Mouse (Mus musculus) stomach, embryonic 14.5 days (tissue): ENCODE measurements around the gene Gm12253. TPM values are rescaled to one million over a fixed set of nuclear protein-coding genes. Genes with fewer than 3 reads are reported as not detected.

Experiments
- ATAC-seq: fragments of 200-750 bp; cut with Nextera tagmentation; 2 replicates; pipeline ENCODE4 v1.8.0; 2017; ENCODE audit warnings: low read depth, moderate TSS enrichment; ENCODE audit not compliant: insufficient number of reproducible peaks, insufficient read depth, low FRiP score
- H3K27ac ChIP-seq: fragments of 300-500 bp; sonication (generic); 2 replicates; pipeline ENCODE4 v1.5.1; 2014; ENCODE audit warnings: mild to moderate bottlenecking, low read length, moderate library complexity, mixed read lengths
- H3K27me3 ChIP-seq: fragments of 300-500 bp; sonication (generic); 2 replicates; pipeline ENCODE4 v1.6.1; 2014; ENCODE audit warnings: low read length, control low read depth, mixed read lengths; ENCODE audit not compliant: control insufficient read depth, insufficient read depth
- H3K36me3 ChIP-seq: fragments of 300-500 bp; sonication (generic); 2 replicates; pipeline ENCODE4 v1.6.1; 2014; ENCODE audit warnings: mild to moderate bottlenecking, control low read depth, low read length, moderate library complexity, mixed read lengths; ENCODE audit not compliant: control insufficient read depth, insufficient read depth
- H3K4me1 ChIP-seq: fragments of 300-500 bp; sonication (generic); 2 replicates; pipeline ENCODE4 v1.6.1; 2014; ENCODE audit warnings: low read length, control low read depth, mixed read lengths; ENCODE audit not compliant: control insufficient read depth, insufficient read depth
- H3K4me2 ChIP-seq: fragments of 300-500 bp; sonication (generic); replicated peaks from 2 replicates; pipeline ENCODE4 v1.6.1; 2014; ENCODE audit warnings: low read depth, low read length, control low read depth
- H3K4me3 ChIP-seq: fragments of 300-500 bp; sonication (generic); 2 replicates; pipeline ENCODE4 v1.5.1; 2014; ENCODE audit warnings: low read depth, low read length, control low read depth
- H3K9ac ChIP-seq: fragments of 300-500 bp; sonication (generic); replicated peaks from 2 replicates; pipeline ENCODE4 v1.6.1; 2014; ENCODE audit warnings: low read depth, mild to moderate bottlenecking, control low read depth, low read length, moderate library complexity, mixed read lengths
- H3K9me3 ChIP-seq: fragments of 300-500 bp; sonication (generic); 2 replicates; pipeline ENCODE4 v1.6.1; 2016; ENCODE audit warnings: low read depth, low read length, control low read depth; ENCODE audit not compliant: control insufficient read depth
- WGBS: fragments of 180-500 bp; shearing (Covaris S2); extraction: QIAGEN DNeasy Blood & Tissue Kit; methylation state at CpG from one replicate; pipeline ENCODE4 v1.1.7; 2014; 5-methylcytosine and 5-hydroxymethylcytosine counted together
- polyA plus RNA-seq: library from polyadenylated mRNA; unstranded; fragments of >200 nt; fragmentation: Nextera tagmentation; extraction: Ambion mirVana; gene quantifications from 2 replicates; pipeline ENCODE4 v1.2.1, GENCODE M21; 2014

Gene Gm12253
- polyA plus RNA-seq, result not detected in 2 replicates

DNA sequence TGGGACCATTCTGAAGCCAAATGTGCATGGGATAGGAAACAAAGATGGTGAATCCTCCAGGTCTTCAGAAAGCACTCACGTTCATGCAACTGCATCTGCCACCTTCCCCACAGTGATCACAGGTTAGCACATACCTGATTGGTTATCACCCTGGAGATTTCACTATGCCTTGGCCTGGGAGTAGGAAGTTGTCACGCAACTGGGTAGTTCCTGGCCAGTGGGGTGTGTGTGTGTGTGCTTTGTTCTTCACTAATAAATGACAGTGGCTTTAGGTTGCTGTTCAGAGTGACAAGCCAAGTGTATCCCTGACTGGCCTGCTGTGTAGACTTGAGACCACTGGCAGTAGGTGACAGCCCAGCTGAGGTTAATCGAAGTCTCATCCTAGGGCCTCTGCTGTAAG is at the start of gene Gm12253:
Gene Gm12253, plus strand, starts transcription at position 301 of the 400 bp plus-strand sequence.
- 85% methylated on average over 3 of the region's 3 CpGs for WGBS
- Histone ChIP-seq H3K9ac (no peak within 1 kb of the TSS), H3K27me3 (no peaks in the 10 kb centered on the region), H3K9me3 (no peaks in the 10 kb centered on the region), H3K27ac (no peak within 1 kb of the TSS), H3K4me3 (no peak within 1 kb of the TSS), H3K4me2 (no peak within 1 kb of the TSS), H3K4me1 (no peaks in the 10 kb centered on the region), H3K36me3 (no peaks in the 10 kb centered on the region)
- ATAC-seq, result no peak

DNA sequence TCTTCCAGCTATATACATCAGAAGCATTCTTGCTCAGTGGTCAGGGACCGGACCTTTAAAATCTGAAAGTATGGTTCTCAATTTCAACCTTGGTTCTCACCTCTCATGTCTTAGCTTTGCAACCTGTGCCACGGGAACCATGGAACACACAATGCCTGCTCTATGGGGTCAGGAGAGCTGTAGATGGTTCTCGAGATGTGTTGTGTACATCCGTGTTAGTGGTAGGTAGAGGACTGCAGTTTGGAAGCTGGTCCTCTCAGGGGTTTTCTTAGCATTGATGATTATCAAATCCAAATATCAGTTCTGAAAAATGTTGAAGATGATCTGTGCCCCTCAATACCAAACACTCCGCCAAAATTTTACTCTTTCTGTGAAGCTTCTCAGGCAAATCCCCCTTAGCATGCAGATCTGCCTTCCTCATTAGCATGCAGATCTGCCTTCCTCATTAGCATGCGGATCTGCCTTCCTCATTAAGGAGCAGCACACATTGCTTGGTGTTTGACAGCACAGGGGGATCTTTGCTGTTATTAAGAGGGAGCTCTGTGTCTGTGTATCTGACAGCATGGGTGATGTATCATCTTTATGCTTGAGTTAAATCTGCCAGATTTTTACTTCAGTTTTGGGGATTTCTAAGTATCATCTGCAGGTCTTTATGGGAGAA is 32.2 kb upstream of the Gm12253 start:
- Histone ChIP-seq H3K4me1 (no peaks in the 10 kb centered on the region), H3K36me3 (no peaks in the 10 kb centered on the region), H3K9ac (no peak overlapping the region), H3K27ac (no peak overlapping the region), H3K4me2 (no peak overlapping the region), H3K9me3 (no peaks in the 10 kb centered on the region), H3K27me3 (no peaks in the 10 kb centered on the region), H3K4me3 (no peak overlapping the region)
- WGBS, result 64% methylated on average over 6 of the region's 6 CpGs
- ATAC-seq, result no peak

DNA sequence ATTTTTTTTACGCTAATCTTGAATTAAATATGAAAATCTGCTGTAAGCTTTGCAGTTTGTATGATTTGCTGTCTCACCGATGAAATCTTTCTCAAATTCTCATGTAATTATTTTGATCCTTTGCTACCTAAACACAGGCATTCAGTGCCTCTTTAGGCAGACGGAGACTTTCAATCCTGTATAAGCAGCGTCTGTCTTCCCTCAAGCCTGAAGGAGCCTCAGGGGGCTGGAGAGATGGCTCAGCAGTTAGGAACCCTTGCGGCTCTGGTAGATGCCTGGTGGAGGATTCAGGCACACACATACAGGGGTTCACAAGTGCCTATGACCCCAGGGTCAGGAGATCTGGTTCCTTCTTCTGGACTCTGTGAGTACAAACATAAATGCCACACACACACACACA is 31.7 kb upstream of the Gm12253 start:
- 49% methylated on average over 5 of the region's 5 CpGs for WGBS
- Histone ChIP-seq H3K27me3 (no peaks in the 10 kb centered on the region), H3K9ac (no peak overlapping the region), H3K4me1 (no peaks in the 10 kb centered on the region), H3K4me3 (no peak overlapping the region), H3K4me2 (no peak overlapping the region), H3K27ac (no peak overlapping the region), H3K36me3 (no peaks in the 10 kb centered on the region), H3K9me3 (no peaks in the 10 kb centered on the region)
- no peak for ATAC-seq

DNA sequence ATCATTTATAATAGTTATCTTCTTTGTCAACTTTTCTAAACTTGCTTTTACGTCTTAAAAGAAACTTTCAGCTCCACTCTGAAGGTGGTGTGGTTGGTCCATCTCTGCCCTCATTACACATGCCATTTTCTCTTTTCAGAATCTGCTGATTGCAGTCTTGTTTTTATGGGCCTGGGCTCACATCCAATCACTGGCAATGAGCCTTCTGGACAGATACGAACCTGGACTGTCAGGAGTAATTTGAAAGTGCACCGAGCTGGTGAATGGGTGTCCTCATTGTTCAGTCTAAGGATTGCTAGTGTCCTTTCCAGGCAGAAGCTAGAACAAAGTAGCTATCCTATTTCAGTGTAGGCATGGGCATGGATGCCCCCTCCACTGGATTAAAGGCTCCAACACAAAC is 24.3 kb upstream of the Gm12253 start:
- Histone ChIP-seq H3K27ac (no peak overlapping the region), H3K4me2 (no peak overlapping the region), H3K4me1 (no peaks in the 10 kb centered on the region), H3K4me3 (no peak overlapping the region), H3K36me3 (no peaks in the 10 kb centered on the region), H3K9ac (no peak overlapping the region), H3K27me3 (no peaks in the 10 kb centered on the region), H3K9me3 (no peaks in the 10 kb centered on the region)
- ATAC-seq, result no peak
- WGBS, result 64% methylated on average over 3 of the region's 3 CpGs

DNA sequence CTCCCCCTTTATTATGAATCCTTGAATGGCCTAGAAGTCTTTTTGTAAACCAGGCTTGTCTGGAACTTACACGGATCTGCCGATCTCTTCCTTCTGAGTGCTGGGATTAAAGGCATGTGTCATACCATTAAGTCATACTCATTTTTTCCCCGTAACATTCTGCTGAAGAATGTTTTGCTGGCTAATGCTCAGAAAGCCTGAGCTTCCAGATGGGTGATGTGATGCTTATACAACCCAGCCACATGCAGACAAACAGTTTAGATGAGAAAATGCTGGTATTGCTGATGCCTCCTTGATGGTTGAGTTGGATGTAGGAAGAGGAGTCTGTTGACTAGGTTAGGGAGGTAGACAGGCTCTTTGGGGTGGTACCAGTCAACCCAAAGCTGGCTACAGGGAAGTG is 14.0 kb upstream of the Gm12253 start:
- Histone ChIP-seq H3K27ac (no peak overlapping the region), H3K9me3 (no peaks in the 10 kb centered on the region), H3K36me3 (no peaks in the 10 kb centered on the region), H3K4me1 (no peaks in the 10 kb centered on the region), H3K27me3 (no peaks in the 10 kb centered on the region), H3K4me2 (no peak overlapping the region), H3K9ac (no peak overlapping the region), H3K4me3 (no peak overlapping the region)
- 41% methylated on average over 3 of the region's 3 CpGs for WGBS
- ATAC-seq, result no peak

DNA sequence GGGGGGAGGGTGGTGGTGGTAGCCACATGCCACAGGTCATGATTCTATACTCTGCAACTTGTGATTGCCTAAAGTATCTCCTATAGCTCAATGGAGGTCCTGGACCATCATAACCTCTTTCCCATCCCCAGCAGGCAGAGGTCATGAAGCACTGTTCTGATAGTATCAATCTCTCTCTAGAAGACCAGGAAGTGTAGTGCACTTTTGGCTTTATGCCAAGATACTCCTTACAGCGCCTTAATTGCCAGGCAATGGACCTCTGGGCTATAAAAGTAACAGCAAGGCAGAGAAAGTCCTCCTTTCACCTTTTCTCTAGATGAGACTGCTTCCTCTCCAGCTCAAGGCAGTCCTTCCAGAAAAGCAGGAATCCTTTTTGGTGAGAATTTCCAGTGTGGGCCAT is 11.5 kb upstream of the Gm12253 start, which contains the start of gene 1810065E05Rik:
Gene 1810065E05Rik, plus strand, starts transcription at position 297 of the 400 bp plus-strand sequence.
- Histone ChIP-seq H3K9ac (no peak within 1 kb of the TSS), H3K27me3 (no peaks in the 10 kb centered on the region), H3K36me3 (no peaks in the 10 kb centered on the region), H3K9me3 (no peaks in the 10 kb centered on the region), H3K4me3 (no peak within 1 kb of the TSS), H3K4me2 (no peak within 1 kb of the TSS), H3K27ac (no peak within 1 kb of the TSS), H3K4me1 (no peaks in the 10 kb centered on the region)
- 41% methylated on average over 1 of the region's 1 CpGs for WGBS
- no peak for ATAC-seq

DNA sequence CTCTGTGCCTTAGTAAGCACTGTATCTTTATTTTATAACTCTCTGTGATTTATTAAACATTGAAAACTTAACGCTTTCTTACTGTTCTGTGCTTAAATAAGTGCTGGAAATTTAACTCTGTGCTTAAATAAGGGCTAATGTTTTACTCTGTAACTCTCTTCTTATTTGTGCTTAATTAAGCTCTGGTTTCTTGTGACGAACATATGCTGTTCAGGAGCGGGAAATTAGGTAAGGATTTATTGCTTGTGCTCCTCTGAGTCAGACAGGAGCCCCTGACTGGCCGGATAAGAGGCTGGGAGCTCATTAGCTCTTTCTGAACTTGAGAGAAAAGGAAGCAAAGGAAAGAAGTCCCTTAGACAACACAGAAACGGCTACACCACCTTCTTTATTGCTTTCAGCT is 5.5 kb downstream of the Gm12253 start:
- Histone ChIP-seq H3K27me3 (no peaks in the 10 kb centered on the region), H3K4me2 (no peak overlapping the region), H3K9ac (no peak overlapping the region), H3K27ac (no peak overlapping the region), H3K9me3 (no peaks in the 10 kb centered on the region), H3K4me3 (no peak overlapping the region), H3K4me1 (no peaks in the 10 kb centered on the region), H3K36me3 (no peaks in the 10 kb centered on the region)
- 31% methylated on average over 5 of the region's 5 CpGs for WGBS
- no peak for ATAC-seq

DNA sequence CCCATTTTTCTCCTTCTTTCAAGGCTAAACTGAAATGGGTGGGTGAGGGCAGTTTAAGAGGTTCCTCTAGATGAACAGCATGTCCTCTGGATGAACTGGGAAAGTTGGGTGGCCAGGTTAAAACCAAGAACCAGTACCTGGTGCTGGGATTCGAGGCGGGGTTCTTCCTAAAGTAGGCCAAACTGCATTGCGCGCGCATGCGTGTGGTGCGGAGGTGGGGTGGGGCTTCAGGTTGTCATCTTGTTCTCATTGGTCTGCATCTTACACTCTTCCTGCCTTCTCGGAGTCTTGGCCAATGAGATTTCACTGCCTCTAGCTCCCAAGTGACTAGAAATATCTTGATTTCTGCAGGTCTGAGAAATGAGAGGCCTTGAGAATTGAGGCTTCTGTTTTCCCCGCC is 20.4 kb downstream of the Gm12253 start, which contains the start of gene Lypd9:
Gene Lypd9, minus strand, starts transcription at position 165 of the 400 bp plus-strand sequence.
- WGBS, result 94% methylated on average over 9 of the region's 9 CpGs
- H3K4me3 ChIP-seq, result no peak within 1 kb of the TSS
- no peak within 1 kb of the TSS for H3K4me2 ChIP-seq
- no peak within 1 kb of the TSS for H3K9ac ChIP-seq
- no peak for ATAC-seq
- H3K27me3 ChIP-seq, result no peaks in the 10 kb centered on the region
- H3K36me3 ChIP-seq, result no peaks in the 10 kb centered on the region
- H3K4me1 ChIP-seq, result no peaks in the 10 kb centered on the region
- H3K27ac ChIP-seq, result no peak within 1 kb of the TSS
- H3K9me3 ChIP-seq, result no peaks in the 10 kb centered on the region

DNA sequence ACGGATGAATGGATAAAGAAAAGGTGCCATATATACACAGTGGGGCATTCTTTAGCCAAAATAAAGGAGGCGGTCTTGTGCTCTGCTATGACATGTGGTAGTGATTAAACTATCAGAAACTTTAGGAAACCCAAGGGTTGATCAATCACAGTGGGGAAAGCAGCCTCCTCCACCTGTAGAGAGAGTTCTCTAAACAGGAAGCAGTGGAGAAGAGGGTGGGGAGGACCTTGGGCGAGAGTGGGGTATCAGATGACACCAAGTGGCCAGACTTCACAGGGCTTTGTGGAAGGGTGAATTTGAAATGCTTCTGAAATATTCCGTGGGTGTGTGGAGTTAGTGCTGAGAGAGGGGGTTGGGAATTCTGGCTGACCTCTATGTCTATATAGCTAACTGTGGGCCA is 21.2 kb downstream of the Gm12253 start:
- Histone ChIP-seq H3K4me2 (no peak overlapping the region), H3K27me3 (no peaks in the 10 kb centered on the region), H3K9ac (no peak overlapping the region), H3K9me3 (no peaks in the 10 kb centered on the region), H3K4me3 (no peak overlapping the region), H3K4me1 (no peaks in the 10 kb centered on the region), H3K27ac (no peak overlapping the region), H3K36me3 (no peaks in the 10 kb centered on the region)
- no peak for ATAC-seq
- 38% methylated on average over 4 of the region's 4 CpGs for WGBS
